Mouse (Mus musculus) cerebellum, adult 2 months (tissue): ENCODE data around the gene Npff. TPM values are rescaled to one million over a fixed set of nuclear protein-coding genes. Genes with fewer than 3 reads are reported as not detected.

Experiments used
- DNase-seq, 2 experiments: peaks; one replicate each; pipeline ENCODE4 v3.0.0; 2021
- H3K27ac ChIP-seq: fragments of 200-500 bp; 2 replicates; pipeline ENCODE4 v1.5.1; 2012; ENCODE audit warnings: low read length, control low read depth, inconsistent platforms; ENCODE audit not compliant: insufficient read depth
- H3K27me3 ChIP-seq: fragments of 200-500 bp; 2 replicates; pipeline ENCODE4 v1.6.1; 2012; ENCODE audit warnings: inconsistent platforms, mild to moderate bottlenecking, low read length, moderate library complexity; ENCODE audit not compliant: control insufficient read depth, insufficient read depth
- H3K4me1 ChIP-seq: fragments of 200-500 bp; 2 replicates; pipeline ENCODE4 v1.6.1; 2011; ENCODE audit warnings: low read length; ENCODE audit not compliant: control insufficient read depth, insufficient read depth
- H3K4me3 ChIP-seq: fragments of 200-500 bp; replicated peaks from 2 replicates; pipeline ENCODE3; 2011; ENCODE audit warnings: mild to moderate bottlenecking, low read depth, low read length, control low read depth; ENCODE audit not compliant: insufficient read depth
- CTCF ChIP-seq: fragments of 200-500 bp; IDR thresholded peaks from 2 replicates; pipeline ENCODE4 v1.5.1; 2011; ENCODE audit warnings: low read depth, mild to moderate bottlenecking, control low read depth, low read length, moderate library complexity, borderline replicate concordance; ENCODE audit not compliant: insufficient read depth
- POLR2A ChIP-seq: fragments of 200-500 bp; IDR thresholded peaks from 2 replicates; pipeline ENCODE4 v1.6.1; 2011; ENCODE audit warnings: low read length, control low read depth, borderline replicate concordance; ENCODE audit not compliant: insufficient read depth
- WGBS: fragments of 180-500 bp; shearing (Covaris S2); methylation state at CpG from one replicate; pipeline ENCODE4 v1.1.7; 2018; 5-methylcytosine and 5-hydroxymethylcytosine counted together
- polyA plus RNA-seq: library from polyadenylated mRNA; depleted of rRNA; stranded (reverse); fragments of >200 nt; gene quantifications from 2 replicates; pipeline ENCODE4 v1.2.3, GENCODE M21; 2012

The Npff gene
- polyA plus RNA-seq, 1 experiment, result 8.5 TPM

- peaks cover 22% of the 10 kb centered on the region for H3K4me1 ChIP-seq
- H3K27me3 ChIP-seq, result no peaks in the 10 kb centered on the region
- TF ChIP-seq POLR2A (no peak), CTCF (no peak)
- no peak for DNase-seq
- 25% methylated on average over 17 of the region's 17 CpGs for WGBS
- H3K27ac ChIP-seq, result peak overlapping the region; percentile 87
- H3K4me3 ChIP-seq, result peak overlapping the region; percentile 91
These were observed 5.3 kb downstream of the Npff start for GRCm38 (mm10) chr15:102519211-102520141.

GRCm38 (mm10) chr15:102518859-102519201 lies 5.9 kb downstream of the Npff start:
- no peaks in the 10 kb centered on the region for H3K27me3 ChIP-seq
- peaks cover 16% of the 10 kb centered on the region for H3K4me1 ChIP-seq
- H3K27ac ChIP-seq, result peak overlapping the region; percentile 87
- TF ChIP-seq POLR2A, result no peak
- TF ChIP-seq CTCF, result no peak
- WGBS, result 4% methylated on average over 9 of the region's 9 CpGs
- no peak for DNase-seq
- H3K4me3 ChIP-seq, result peak overlapping the region; percentile 91

GRCm38 (mm10) chr15:102517976-102518858 lies 6.5 kb downstream of the Npff start, which contains the start of gene Tarbp2:
Gene Tarbp2 (plus strand): TSS chr15:102518192.
- Histone ChIP-seq H3K27me3 (no peaks in the 10 kb centered on the region), H3K4me1 (peaks cover 16% of the 10 kb centered on the region), H3K4me3 (peak within 1 kb of the TSS; percentile 92), H3K27ac (peak within 1 kb of the TSS; percentile 99)
- TF ChIP-seq CTCF, result no peak
- TF ChIP-seq POLR2A, result peak; percentile 44; the same call in 1 of the 2 replicates
- peak; percentile 100 for DNase-seq
- under 1% methylated on average over 60 of the region's 60 CpGs for whole genome bisulfite sequencing

- Histone ChIP-seq H3K27ac (peak overlapping the region; percentile 92), H3K4me1 (peaks cover 23% of the 10 kb centered on the region), H3K27me3 (no peaks in the 10 kb centered on the region), H3K4me3 (peak overlapping the region; percentile 92)
- no peak for DNase-seq
- 0% methylated on average over 10 of the region's 10 CpGs for WGBS
- TF ChIP-seq CTCF (no peak), POLR2A (peak; percentile 98)
These were observed 7.1 kb downstream of the Npff start for GRCm38 (mm10) chr15:102517631-102517975.

- Histone ChIP-seq H3K4me3 (peak within 1 kb of the TSS; percentile 92), H3K4me1 (peaks cover 27% of the 10 kb centered on the region)
These were observed 7.9 kb downstream of the Npff start, which contains the start of gene Map3k12 for GRCm38 (mm10) chr15:102516728-102517404. Gene Map3k12 (minus strand): TSS chr15:102517064.

GRCm38 (mm10) chr15:102516293-102516692 lies 8.4 kb downstream of the Npff start:
- Histone ChIP-seq H3K27me3 (no peaks in the 10 kb centered on the region), H3K4me3 (peak overlapping the region; percentile 92), H3K27ac (peak overlapping the region; percentile 69), H3K4me1 (peaks cover 23% of the 10 kb centered on the region; the same call in 1 of the 2 replicates)
- peak in 1 of 2 experiments; percentile 68 for DNase-seq
- TF ChIP-seq CTCF (0 out of 2 replicates have a peak, but pooled peaks have one; percentile 1), POLR2A (no peak)
- WGBS, result under 1% methylated on average over 12 of the region's 12 CpGs

More at GRCm38 (mm10) chr15:102516728-102517404, 7.9 kb downstream of the Npff start, which contains the start of gene Map3k12:
- TF ChIP-seq CTCF (no peak), POLR2A (peak; percentile 47)
- under 1% methylated on average over 43 of the region's 43 CpGs for WGBS
- Histone ChIP-seq H3K27ac (peak within 1 kb of the TSS; percentile 92), H3K27me3 (no peaks in the 10 kb centered on the region)
- DNase-seq, result peak; percentile 89 to 90

DNA sequence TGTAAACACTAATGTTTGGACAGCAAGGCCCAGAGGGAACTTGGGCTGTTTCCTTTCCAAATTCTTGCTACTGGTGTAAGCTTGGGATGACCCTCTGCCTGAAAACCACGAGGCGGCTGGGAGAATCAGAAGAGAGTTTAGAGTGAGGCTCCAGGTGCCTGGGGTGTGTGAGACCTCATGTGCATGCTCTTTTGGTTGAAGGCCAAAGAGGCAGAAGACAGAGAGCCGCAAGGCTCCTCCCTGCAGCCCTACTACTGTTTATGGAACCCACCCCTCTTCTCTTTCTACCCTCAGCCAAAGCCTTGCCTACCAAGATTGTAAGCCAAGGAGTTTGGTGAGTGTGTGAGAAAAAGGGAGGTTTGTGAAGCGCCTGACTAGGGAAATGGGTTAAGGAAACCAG lies 9.0 kb downstream of the Npff start:
- DNase-seq, result peak in 1 of 2 experiments; percentile 53

More for the DNA sequence above, 9.0 kb downstream of the Npff start:
- TF ChIP-seq POLR2A (no peak), CTCF (no peak)
- Histone ChIP-seq H3K27ac (peak overlapping the region; percentile 69), H3K4me1 (peaks cover 18% of the 10 kb centered on the region; the same call in 1 of the 2 replicates), H3K27me3 (no peaks in the 10 kb centered on the region), H3K4me3 (peak overlapping the region; percentile 92)
- 2% methylated on average over 4 of the region's 4 CpGs for WGBS
